Mouse (Mus musculus) heart, embryonic 14.5 days (tissue): ENCODE measurements around the gene Tepsin. TPM values are rescaled to one million over a fixed set of nuclear protein-coding genes. Genes with fewer than 3 reads are reported as not detected.

ENCODE experiments used
- ATAC-seq: fragments of 200-750 bp; cut with Nextera tagmentation; 2 replicates; pipeline ENCODE4 v1.8.0; 2017; ENCODE audit warnings: low read depth, moderate TSS enrichment; ENCODE audit not compliant: insufficient number of reproducible peaks, insufficient read depth, low FRiP score
- H3K27ac ChIP-seq, 2 experiments: fragments of 200-500 bp in 1 of 2; fragments of 300-500 bp in 1 of 2; sonication (generic) in 1 of 2; replicated peaks in 1 of 2; 2 replicates each; pipeline ENCODE4 v1.5.1; 2012 to 2014; ENCODE audit warnings: low read depth in 2 of 2, low read length in 2 of 2, control low read depth in 1 of 2, mild to moderate bottlenecking in 1 of 2, mixed read lengths in 1 of 2; ENCODE audit not compliant: control insufficient read depth in 1 of 2, insufficient read depth in 1 of 2
- H3K27me3 ChIP-seq: fragments of 300-500 bp; sonication (generic); 2 replicates; pipeline ENCODE4 v1.6.1; 2014; ENCODE audit warnings: mild to moderate bottlenecking, low read length, control low read depth; ENCODE audit not compliant: control insufficient read depth, insufficient read depth
- H3K36me3 ChIP-seq: fragments of 300-500 bp; sonication (generic); 2 replicates; pipeline ENCODE4 v1.6.1; 2014; ENCODE audit warnings: mild to moderate bottlenecking, control low read depth, low read length, mixed read lengths; ENCODE audit not compliant: control insufficient read depth, insufficient read depth
- H3K4me1 ChIP-seq, 2 experiments: fragments of 200-500 bp in 1 of 2; fragments of 300-500 bp in 1 of 2; sonication (generic) in 1 of 2; 2 replicates each; pipeline ENCODE4 v1.6.1; 2012 to 2014; ENCODE audit warnings: low read length in 2 of 2, control low read depth in 1 of 2, mixed read lengths in 1 of 2; ENCODE audit not compliant: control insufficient read depth in 2 of 2, insufficient read depth in 2 of 2
- H3K4me2 ChIP-seq: fragments of 300-500 bp; sonication (generic); 2 replicates; pipeline ENCODE4 v1.6.1; 2014; ENCODE audit warnings: mild to moderate bottlenecking, low read length
- H3K4me3 ChIP-seq, 2 experiments: fragments of 200-500 bp in 1 of 2; fragments of 300-500 bp in 1 of 2; sonication (generic) in 1 of 2; 2 replicates each; pipeline ENCODE4 v1.5.1; 2012 to 2014; ENCODE audit warnings: low read length in 2 of 2, mild to moderate bottlenecking in 2 of 2, control low read depth in 1 of 2, low read depth in 1 of 2, moderate library complexity in 1 of 2; ENCODE audit not compliant: control insufficient read depth in 1 of 2, insufficient read depth in 1 of 2
- H3K9ac ChIP-seq: fragments of 300-500 bp; sonication (generic); 2 replicates; pipeline ENCODE4 v1.6.1; 2014; ENCODE audit warnings: mild to moderate bottlenecking, low read length
- H3K9me3 ChIP-seq: fragments of 300-500 bp; sonication (generic); 2 replicates; pipeline ENCODE4 v1.6.1; 2016; ENCODE audit warnings: low read length, control low read depth; ENCODE audit not compliant: control insufficient read depth
- WGBS: fragments of 180-500 bp; shearing (Covaris S2); extraction: QIAGEN DNeasy Blood & Tissue Kit; methylation state at CpG from one replicate; pipeline ENCODE4 v1.1.7; 2014; 5-methylcytosine and 5-hydroxymethylcytosine counted together
- polyA plus RNA-seq: library from polyadenylated mRNA; unstranded; fragments of >200 nt; fragmentation: Nextera tagmentation; extraction: Ambion mirVana; gene quantifications from 2 replicates; pipeline ENCODE4 v1.2.1, GENCODE M21; 2014

The Tepsin gene
- polyA plus RNA-seq, 1 experiment from 2014 or later, result 13.9 TPM

- Histone ChIP-seq H3K27me3 (no peaks in the 10 kb centered on the region), H3K4me2 (no peak overlapping the region), H3K4me1 (peaks cover 9 to 13% of the 10 kb centered on the region in 2 experiments), H3K27ac (no peak overlapping the region), H3K9me3 (no peaks in the 10 kb centered on the region), H3K9ac (no peak overlapping the region), H3K4me3 (no peak overlapping the region), H3K36me3 (peaks cover 57% of the 10 kb centered on the region)
- no peak for ATAC-seq
- WGBS, result 82% methylated on average over 17 of the region's 17 CpGs
These were observed 22.3 kb upstream of the Tepsin start for GRCm38 (mm10) chr11:120120642-120121420.

DNA sequence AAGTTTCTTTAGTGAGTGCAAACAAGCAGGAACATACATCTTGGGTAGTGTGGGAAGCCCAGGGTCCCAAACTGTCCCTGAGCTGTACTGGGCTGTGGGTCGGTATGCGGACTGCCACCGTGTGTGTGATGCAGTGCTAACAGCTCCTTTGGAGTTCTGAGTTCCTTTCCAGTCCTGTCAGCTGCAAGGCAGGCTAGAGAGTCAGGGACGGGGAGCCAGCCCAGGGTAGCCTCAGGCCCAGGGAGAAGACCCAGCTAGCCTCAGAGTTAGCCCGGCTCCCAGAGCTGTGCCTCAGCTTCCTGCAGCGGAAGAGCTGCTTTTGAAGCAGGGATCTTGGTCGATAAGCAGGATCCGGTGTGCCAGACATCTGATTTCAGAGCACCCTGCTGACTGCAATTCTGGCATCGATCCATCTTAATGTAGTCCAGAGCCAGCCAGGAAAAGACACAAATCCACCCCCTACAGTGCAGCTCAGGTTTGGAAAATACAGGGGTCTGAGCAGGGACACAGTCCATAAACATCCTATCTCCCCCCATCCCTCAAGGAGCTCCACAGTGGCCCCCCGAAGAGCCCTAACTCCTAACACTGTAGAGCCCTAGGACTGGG lies 21.5 kb upstream of the Tepsin start:
- Histone ChIP-seq H3K9ac (peak overlapping the region; percentile 35), H3K4me3 (no peak overlapping the region), H3K36me3 (peaks cover 60% of the 10 kb centered on the region), H3K4me2 (no peak overlapping the region), H3K27ac (peak overlapping the region in 1 of 2 experiments; percentile 15; a peak in 1 of 4 replicates), H3K4me1 (peaks cover 9 to 13% of the 10 kb centered on the region in 2 experiments), H3K9me3 (no peaks in the 10 kb centered on the region), H3K27me3 (no peaks in the 10 kb centered on the region)
- WGBS, result 45% methylated on average over 10 of the region's 10 CpGs
- ATAC-seq, result no peak

DNA sequence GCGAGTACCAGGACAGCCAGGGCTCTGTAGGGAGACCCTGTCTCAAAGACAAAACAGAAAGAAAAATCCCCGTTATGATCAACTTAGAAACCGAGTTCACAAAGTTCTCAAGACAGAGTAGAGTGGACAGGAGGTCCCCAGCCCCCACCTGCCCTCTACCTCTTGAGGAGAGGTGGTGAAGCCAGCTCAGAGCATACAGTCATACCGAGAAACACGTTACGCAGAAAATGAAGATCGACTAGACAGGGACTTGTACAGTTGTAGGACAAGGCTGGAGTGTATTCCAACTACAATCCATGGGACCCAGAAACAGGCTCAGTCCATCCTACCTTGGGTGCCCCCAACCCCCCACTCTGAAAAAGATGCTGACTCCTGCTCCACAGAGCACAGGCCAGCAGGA lies 20.6 kb upstream of the Tepsin start:
- Histone ChIP-seq H3K27ac (no peak overlapping the region), H3K9me3 (no peaks in the 10 kb centered on the region), H3K36me3 (peaks cover 56% of the 10 kb centered on the region), H3K9ac (no peak overlapping the region), H3K4me1 (peaks cover 9 to 13% of the 10 kb centered on the region in 2 experiments), H3K4me3 (no peak overlapping the region), H3K4me2 (no peak overlapping the region), H3K27me3 (no peaks in the 10 kb centered on the region)
- no peak for ATAC-seq
- WGBS, result 92% methylated on average over 7 of the region's 7 CpGs

DNA sequence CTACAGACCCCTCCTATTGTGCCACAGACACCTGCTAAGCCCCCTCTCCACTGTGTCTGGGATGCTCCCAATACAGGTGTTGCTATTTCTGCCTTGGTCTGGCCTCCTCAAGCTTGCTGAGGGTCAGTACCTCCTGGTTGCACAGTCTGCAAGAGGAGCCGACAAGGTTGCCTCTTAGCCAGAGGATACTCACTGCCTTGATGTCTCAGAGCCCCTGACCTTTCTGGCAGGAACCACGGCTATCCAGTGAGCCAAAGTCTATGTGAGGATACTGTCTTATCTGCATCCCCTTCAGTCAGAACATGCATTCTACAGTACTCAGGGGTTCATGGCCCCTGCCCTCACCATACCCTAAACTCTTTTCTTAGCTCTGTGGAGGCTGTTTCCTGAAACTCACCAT lies 19.1 kb upstream of the Tepsin start:
- H3K4me1 ChIP-seq, result peaks cover 16 to 23% of the 10 kb centered on the region in 2 experiments
- H3K36me3 ChIP-seq, result peaks cover 45% of the 10 kb centered on the region
- 77% methylated on average over 2 of the region's 2 CpGs for WGBS
- no peak overlapping the region for H3K4me3 ChIP-seq
- H3K9me3 ChIP-seq, result no peaks in the 10 kb centered on the region
- no peaks in the 10 kb centered on the region for H3K27me3 ChIP-seq
- no peak overlapping the region for H3K27ac ChIP-seq
- H3K4me2 ChIP-seq, result no peak overlapping the region
- H3K9ac ChIP-seq, result no peak overlapping the region
- no peak for ATAC-seq

DNA sequence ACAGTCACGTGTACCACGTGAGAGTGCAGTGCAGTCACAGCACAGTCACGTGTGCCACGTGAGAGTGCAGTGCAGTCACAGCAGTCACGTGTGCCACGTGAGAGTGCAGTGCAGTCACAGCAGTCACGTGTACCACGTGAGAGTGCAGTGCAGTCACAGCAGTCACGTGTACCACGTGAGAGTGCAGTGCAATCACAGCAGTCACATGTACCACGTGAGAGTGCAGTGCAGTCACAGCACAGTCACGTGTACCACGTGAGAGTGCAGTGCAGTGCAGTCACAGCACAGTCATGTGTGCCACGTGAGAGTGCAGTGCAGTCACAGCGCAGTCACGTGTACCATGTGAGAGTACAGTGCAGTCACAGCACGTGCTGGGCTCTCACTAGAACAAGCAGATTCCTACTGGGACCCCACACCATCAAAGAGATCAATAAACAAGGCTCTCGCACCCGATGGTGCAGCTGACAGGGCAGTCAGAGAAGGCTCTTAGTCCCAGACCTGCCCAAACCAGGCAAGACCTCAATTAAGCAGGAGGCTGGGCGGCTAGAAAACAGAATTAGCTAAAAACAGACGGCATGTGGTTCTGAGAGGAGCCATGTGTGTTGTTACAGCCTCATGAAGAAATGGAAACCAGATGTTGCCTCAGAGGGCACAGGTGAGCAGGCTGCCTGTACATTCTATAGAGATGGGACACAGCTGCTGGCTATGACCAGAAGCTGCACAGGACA lies 16.1 kb upstream of the Tepsin start:
- no peak overlapping the region for H3K4me3 ChIP-seq
- H3K27ac ChIP-seq, result no peak overlapping the region
- no peak for ATAC-seq
- peaks cover 18 to 26% of the 10 kb centered on the region in 2 experiments for H3K4me1 ChIP-seq
- H3K36me3 ChIP-seq, result peaks cover 47% of the 10 kb centered on the region
- no peaks in the 10 kb centered on the region for H3K9me3 ChIP-seq
- no peak overlapping the region for H3K4me2 ChIP-seq
- no peaks in the 10 kb centered on the region for H3K27me3 ChIP-seq
- H3K9ac ChIP-seq, result no peak overlapping the region
- WGBS, result 92% methylated on average over 21 of the region's 21 CpGs

DNA sequence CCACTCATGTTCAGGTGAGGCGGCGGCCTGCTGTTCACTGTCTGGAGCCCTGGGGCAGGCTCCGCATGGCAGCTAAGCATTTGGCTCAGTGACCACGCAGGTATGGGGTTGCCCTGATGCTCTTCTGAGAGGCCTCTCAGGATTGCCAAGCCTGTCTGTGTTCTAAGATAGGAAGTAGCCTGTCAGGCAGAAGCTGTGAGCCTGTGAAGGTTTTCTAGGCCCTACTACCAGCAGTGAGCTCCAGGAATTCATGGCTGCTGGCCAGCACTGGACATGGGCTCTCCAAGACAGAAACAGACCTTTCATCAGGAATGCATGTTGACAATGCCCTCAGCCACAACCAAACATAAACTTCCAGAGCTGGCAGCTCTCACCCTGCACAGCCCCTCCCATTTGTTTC lies 13.6 kb upstream of the Tepsin start:
- peaks cover 18 to 26% of the 10 kb centered on the region in 2 experiments for H3K4me1 ChIP-seq
- no peaks in the 10 kb centered on the region for H3K27me3 ChIP-seq
- 29% methylated on average over 4 of the region's 4 CpGs for WGBS
- H3K4me2 ChIP-seq, result peak overlapping the region; percentile 23; the same call in 1 of the 2 replicates
- H3K27ac ChIP-seq, result peak overlapping the region; percentile 61 to 67
- H3K4me3 ChIP-seq, result no peak overlapping the region
- peak; percentile 70 for ATAC-seq
- no peaks in the 10 kb centered on the region for H3K9me3 ChIP-seq
- H3K36me3 ChIP-seq, result peaks cover 54% of the 10 kb centered on the region
- H3K9ac ChIP-seq, result peak overlapping the region; percentile 14; the same call in 1 of the 2 replicates

DNA sequence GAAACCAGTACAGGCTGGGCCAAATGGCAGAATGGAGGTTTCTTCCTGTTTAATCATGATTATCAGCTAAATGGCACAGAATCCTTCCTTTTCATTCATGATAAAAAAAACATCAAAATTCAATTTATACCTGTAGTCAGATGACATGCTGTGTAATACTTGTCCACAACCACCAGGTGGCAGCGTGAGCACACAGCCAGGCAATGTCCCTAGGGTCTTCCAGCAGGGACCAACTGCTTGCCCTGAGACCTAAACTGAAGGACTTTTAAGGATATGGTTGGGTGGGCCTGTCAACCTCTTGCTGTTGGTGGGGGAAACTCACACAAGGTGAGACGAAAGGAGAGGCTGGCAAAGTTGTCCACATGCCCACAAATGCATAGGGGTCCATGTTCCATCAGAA lies 12.5 kb upstream of the Tepsin start:
- no peak for ATAC-seq
- Histone ChIP-seq H3K27me3 (no peaks in the 10 kb centered on the region), H3K4me2 (no peak overlapping the region), H3K4me3 (no peak overlapping the region), H3K9me3 (no peaks in the 10 kb centered on the region), H3K4me1 (peaks cover 18 to 26% of the 10 kb centered on the region in 2 experiments), H3K36me3 (peaks cover 50% of the 10 kb centered on the region), H3K9ac (no peak overlapping the region), H3K27ac (peak overlapping the region in 1 of 2 experiments; percentile 67; a peak in 1 of 4 replicates)
- 4% methylated on average over 2 of the region's 2 CpGs for WGBS
